Mouse (Mus musculus): ENCODE data around the gene Serpina3n. TPM values are rescaled to one million over a fixed set of nuclear protein-coding genes. Genes with fewer than 3 reads are reported as not detected.
"Not testable (repeated sequence)": the region's sequence is repeated elsewhere in the genome, so short reads cannot be mapped to it uniquely, and the experiment has no call there.

The Serpina3n gene
- total and polyA plus RNA-seq, 2 experiments from 2014 or later = 6.7 to 12.1 TPM

- ATAC-seq (peak; percentile 41), DNase-seq (ENCODE audit: low spot score) (no peak)
- 64% methylated on average over 20 of the region's 20 CpGs for WGBS
- no peak for TF ChIP-seq CTCF (IDR thresholded peaks at IDR 0.05; ENCODE audit: low read depth)
- H3K27me3 ChIP-seq (ENCODE audit: insufficient read depth, low read length) = no peaks in the 10 kb centered on the region
- H3K4me3 ChIP-seq (ENCODE audit: low read length) = no peak overlapping the region
- H3K4me1 ChIP-seq (ENCODE audit: insufficient read depth, low read length) = no peaks in the 10 kb centered on the region
- no peaks in the 10 kb centered on the region for H3K9me3 ChIP-seq (ENCODE audit: low read length)
- no peak overlapping the region for H3K4me2 ChIP-seq (ENCODE audit: low read depth, low read length)
- no peaks in the 10 kb centered on the region for H3K36me3 ChIP-seq (ENCODE audit: insufficient read depth, low read length)
- H3K9ac ChIP-seq (replicated peaks; ENCODE audit: low read length) = no peak overlapping the region
- no peak overlapping the region for H3K27ac ChIP-seq
Measured at GRCm38 (mm10) chr12:104433951-104434735, 27.6 kb downstream of the Serpina3n start.

- WGBS = 14% methylated on average over 22 of the region's 22 CpGs
- H3K4me2 ChIP-seq (ENCODE audit: low read depth, low read length) = no peak overlapping the region
- H3K27me3 ChIP-seq (ENCODE audit: insufficient read depth, low read length) = no peaks in the 10 kb centered on the region
- no peak overlapping the region for H3K4me3 ChIP-seq (ENCODE audit: low read length)
- no peak overlapping the region for H3K27ac ChIP-seq
- H3K9ac ChIP-seq (replicated peaks; ENCODE audit: low read length) = peak overlapping the region; percentile 19; the same call in 1 of the 2 replicates
- peak; percentile 99 for TF ChIP-seq CTCF (IDR thresholded peaks at IDR 0.05; ENCODE audit: low read depth)
- no peaks in the 10 kb centered on the region for H3K4me1 ChIP-seq (ENCODE audit: insufficient read depth, low read length)
- ATAC-seq = peak; percentile 53; the same call in 1 of the 2 replicates
- no peaks in the 10 kb centered on the region for H3K36me3 ChIP-seq (ENCODE audit: insufficient read depth, low read length)
- peak; percentile 88 for DNase-seq (ENCODE audit: low spot score)
- no peaks in the 10 kb centered on the region for H3K9me3 ChIP-seq (ENCODE audit: low read length)
Measured at GRCm38 (mm10) chr12:104440087-104440760, 33.7 kb downstream of the Serpina3n start.

GRCm38 (mm10) chr12:104443716-104444115, 37.2 kb downstream of the Serpina3n start:
- 84% methylated on average over 11 of the region's 11 CpGs for WGBS
- Histone ChIP-seq H3K4me3 (ENCODE audit: low read length) (no peak overlapping the region), H3K4me2 (ENCODE audit: low read depth, low read length) (no peak overlapping the region), H3K36me3 (ENCODE audit: insufficient read depth, low read length) (no peaks in the 10 kb centered on the region), H3K27me3 (ENCODE audit: insufficient read depth, low read length) (no peaks in the 10 kb centered on the region), H3K9me3 (ENCODE audit: low read length) (no peaks in the 10 kb centered on the region), H3K27ac (no peak overlapping the region), H3K9ac (replicated peaks; ENCODE audit: low read length) (no peak overlapping the region), H3K4me1 (ENCODE audit: insufficient read depth, low read length) (no peaks in the 10 kb centered on the region)
- no peak for TF ChIP-seq CTCF (IDR thresholded peaks at IDR 0.05; ENCODE audit: low read depth)
- no peak for DNase-seq (ENCODE audit: low spot score)
- no peak for ATAC-seq

- H3K27ac ChIP-seq; ATAC-seq; H3K4me2 ChIP-seq (ENCODE audit: low read depth, low read length); DNase-seq (ENCODE audit: low spot score); H3K4me3 ChIP-seq (ENCODE audit: low read length); H3K9me3 ChIP-seq (ENCODE audit: low read length); H3K36me3 ChIP-seq (ENCODE audit: insufficient read depth, low read length); H3K9ac ChIP-seq (replicated peaks; ENCODE audit: low read length); H3K27me3 ChIP-seq (ENCODE audit: insufficient read depth, low read length); H3K4me1 ChIP-seq (ENCODE audit: insufficient read depth, low read length): not testable (repeated sequence)
- WGBS = 77% methylated on average over 25 of the region's 25 CpGs
Measured at GRCm38 (mm10) chr12:104447056-104447455, 40.5 kb downstream of the Serpina3n start.

GRCm38 (mm10) chr12:104448099-104448498, 41.6 kb downstream of the Serpina3n start:
- H3K4me3 ChIP-seq (ENCODE audit: low read length) = no peak overlapping the region
- DNase-seq (ENCODE audit: low spot score) (peak; percentile 47), ATAC-seq (no peak)
- 28% methylated on average over 13 of the region's 13 CpGs for WGBS
- H3K36me3 ChIP-seq (ENCODE audit: insufficient read depth, low read length) = no peaks in the 10 kb centered on the region
- peak; percentile 68 for TF ChIP-seq CTCF (IDR thresholded peaks at IDR 0.05; ENCODE audit: low read depth)
- no peaks in the 10 kb centered on the region for H3K27me3 ChIP-seq (ENCODE audit: insufficient read depth, low read length)
- no peak overlapping the region for H3K27ac ChIP-seq
- no peak overlapping the region for H3K9ac ChIP-seq (replicated peaks; ENCODE audit: low read length)
- no peaks in the 10 kb centered on the region for H3K4me1 ChIP-seq (ENCODE audit: insufficient read depth, low read length)
- H3K9me3 ChIP-seq (ENCODE audit: low read length) = no peaks in the 10 kb centered on the region
- no peak overlapping the region for H3K4me2 ChIP-seq (ENCODE audit: low read depth, low read length)

GRCm38 (mm10) chr12:104450257-104450656, 43.7 kb downstream of the Serpina3n start:
- H3K9me3 ChIP-seq (ENCODE audit: low read length) = 0 out of 2 replicates have a peak, but pooled peaks cover 3% of the 10 kb centered on the region
- H3K4me2 ChIP-seq (ENCODE audit: low read depth, low read length) = no peak overlapping the region
- H3K4me1 ChIP-seq (ENCODE audit: insufficient read depth, low read length) = no peaks in the 10 kb centered on the region
- 64% methylated on average over 10 of the region's 10 CpGs for WGBS
- H3K27ac ChIP-seq = no peak overlapping the region
- ATAC-seq = no peak
- TF ChIP-seq CTCF (IDR thresholded peaks at IDR 0.05; ENCODE audit: low read depth) = no peak
- H3K4me3 ChIP-seq (ENCODE audit: low read length) = no peak overlapping the region
- no peak overlapping the region for H3K9ac ChIP-seq (replicated peaks; ENCODE audit: low read length)
- no peaks in the 10 kb centered on the region for H3K36me3 ChIP-seq (ENCODE audit: insufficient read depth, low read length)
- DNase-seq (ENCODE audit: low spot score) = no peak
- H3K27me3 ChIP-seq (ENCODE audit: insufficient read depth, low read length) = no peaks in the 10 kb centered on the region

GRCm38 (mm10) chr12:104453002-104453401, 46.5 kb downstream of the Serpina3n start:
- H3K27ac ChIP-seq = no peak overlapping the region
- peak; percentile 33 for TF ChIP-seq CTCF (IDR thresholded peaks at IDR 0.05; ENCODE audit: low read depth)
- no peak for DNase-seq (ENCODE audit: low spot score)
- H3K4me1 ChIP-seq (ENCODE audit: insufficient read depth, low read length) = no peaks in the 10 kb centered on the region
- 59% methylated on average over 1 of the region's 1 CpGs for WGBS
- no peak overlapping the region for H3K9ac ChIP-seq (replicated peaks; ENCODE audit: low read length)
- H3K4me3 ChIP-seq (ENCODE audit: low read length) = no peak overlapping the region
- ATAC-seq = no peak
- 0 out of 2 replicates have a peak, but pooled peaks cover 3% of the 10 kb centered on the region for H3K9me3 ChIP-seq (ENCODE audit: low read length)
- H3K27me3 ChIP-seq (ENCODE audit: insufficient read depth, low read length) = no peaks in the 10 kb centered on the region
- H3K36me3 ChIP-seq (ENCODE audit: insufficient read depth, low read length) = no peaks in the 10 kb centered on the region
- H3K4me2 ChIP-seq (ENCODE audit: low read depth, low read length) = no peak overlapping the region
